Mouse (Mus musculus): ENCODE results near the gene Mcm2. TPM values are rescaled to one million over a fixed set of nuclear protein-coding genes. Genes with fewer than 3 reads are reported as not detected.

Gene Mcm2
- polyA plus RNA-seq, 1 experiment from 2014 or later, result 208 TPM

GRCm38 (mm10) chr6:88844901-88845565, 53.5 kb downstream of the Mcm2 start:
- Histone ChIP-seq H3K9ac (replicated peaks) (no peak overlapping the region), H3K4me2 (no peak overlapping the region), H3K9me3 (no peaks in the 10 kb centered on the region), H3K27ac (no peak overlapping the region), H3K36me3 (peaks cover 38% of the 10 kb centered on the region), H3K27me3 (no peaks in the 10 kb centered on the region), H3K4me3 (replicated peaks) (no peak overlapping the region), H3K4me1 (replicated peaks) (peaks cover 17% of the 10 kb centered on the region)
- ATAC-seq (ENCODE audit: insufficient number of reproducible peaks, insufficient read depth, low FRiP score, low TSS enrichment, low read depth), result no peak
- 86% methylated on average over 7 of the region's 7 CpGs for WGBS

DNA sequence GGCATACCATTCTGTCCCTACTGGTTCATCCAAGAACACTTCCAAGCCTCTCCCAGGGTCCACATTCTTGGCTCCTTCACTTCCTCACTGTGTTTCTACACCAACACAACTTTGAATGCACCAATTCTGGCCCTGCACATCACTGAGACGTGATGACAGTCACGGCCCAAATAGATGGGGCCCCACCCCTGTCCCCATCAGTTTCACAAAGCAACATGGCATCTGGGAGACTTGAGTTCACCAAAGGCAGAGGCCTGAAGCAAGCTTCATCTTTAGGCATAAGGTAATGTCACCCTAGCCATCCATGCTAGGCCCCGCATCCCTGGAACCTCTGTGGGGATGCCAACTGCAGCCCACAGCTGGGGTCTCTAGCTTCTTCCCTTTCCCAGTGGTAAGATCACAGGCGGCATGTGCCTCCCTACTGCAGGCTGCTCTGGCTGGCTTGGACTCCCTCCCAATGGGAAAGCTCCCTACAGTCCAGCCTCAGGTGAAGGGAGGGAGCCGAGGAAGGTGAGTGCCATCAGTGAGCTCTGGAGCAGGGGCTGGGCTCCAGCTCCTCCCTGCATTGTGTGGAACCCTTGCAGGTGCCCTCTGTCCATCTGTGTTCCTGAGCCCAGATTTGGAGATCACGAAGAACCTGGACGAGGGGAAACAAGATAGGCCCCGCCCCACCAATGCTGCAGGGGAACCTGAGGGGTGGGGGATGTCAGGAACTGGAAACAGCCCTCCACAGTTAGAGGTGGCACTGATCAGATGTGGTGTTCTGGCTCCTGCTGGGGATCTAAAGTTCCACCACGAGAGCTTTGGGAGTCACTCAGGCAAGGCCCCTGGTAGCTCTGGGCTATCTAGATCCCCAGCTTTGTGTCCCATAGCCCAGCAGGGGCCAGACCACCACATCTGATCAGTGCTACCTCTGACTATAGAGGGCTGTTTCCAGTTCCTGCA, 54.5 kb downstream of the Mcm2 start:
- Histone ChIP-seq H3K27me3 (no peaks in the 10 kb centered on the region), H3K4me1 (replicated peaks) (peaks cover 17% of the 10 kb centered on the region), H3K36me3 (peaks cover 36% of the 10 kb centered on the region), H3K9ac (replicated peaks) (no peak overlapping the region), H3K9me3 (no peaks in the 10 kb centered on the region), H3K4me2 (no peak overlapping the region), H3K4me3 (replicated peaks) (no peak overlapping the region), H3K27ac (no peak overlapping the region)
- no peak for ATAC-seq (ENCODE audit: insufficient number of reproducible peaks, insufficient read depth, low FRiP score, low TSS enrichment, low read depth)
- WGBS, result 74% methylated on average over 9 of the region's 9 CpGs

- ATAC-seq (ENCODE audit: insufficient number of reproducible peaks, insufficient read depth, low FRiP score, low TSS enrichment, low read depth), result no peak
- whole genome bisulfite sequencing, result 76% methylated on average over 7 of the region's 7 CpGs
- H3K4me1 ChIP-seq (replicated peaks), result peaks cover 17% of the 10 kb centered on the region
- peak overlapping the region; percentile 89; the same call in 1 of the 2 replicates for H3K27ac ChIP-seq
- peaks cover 36% of the 10 kb centered on the region for H3K36me3 ChIP-seq
- no peaks in the 10 kb centered on the region for H3K9me3 ChIP-seq
- peak overlapping the region; percentile 74 for H3K9ac ChIP-seq (replicated peaks)
- H3K4me3 ChIP-seq (replicated peaks), result peak overlapping the region; percentile 69
- peak overlapping the region; percentile 89 for H3K4me2 ChIP-seq
- H3K27me3 ChIP-seq, result no peaks in the 10 kb centered on the region
Observed at GRCm38 (mm10) chr6:88843241-88843640, 55.3 kb downstream of the Mcm2 start.

GRCm38 (mm10) chr6:88842731-88843151, 55.8 kb downstream of the Mcm2 start:
- Histone ChIP-seq H3K9ac (replicated peaks) (peak overlapping the region; percentile 74), H3K4me2 (peak overlapping the region; percentile 89), H3K27me3 (no peaks in the 10 kb centered on the region), H3K36me3 (peaks cover 37% of the 10 kb centered on the region), H3K4me3 (replicated peaks) (peak overlapping the region; percentile 69), H3K4me1 (replicated peaks) (peaks cover 17% of the 10 kb centered on the region), H3K27ac (peak overlapping the region; percentile 89), H3K9me3 (no peaks in the 10 kb centered on the region)
- WGBS, result under 1% methylated on average over 31 of the region's 32 CpGs
- ATAC-seq (ENCODE audit: insufficient number of reproducible peaks, insufficient read depth, low FRiP score, low TSS enrichment, low read depth), result no peak

DNA sequence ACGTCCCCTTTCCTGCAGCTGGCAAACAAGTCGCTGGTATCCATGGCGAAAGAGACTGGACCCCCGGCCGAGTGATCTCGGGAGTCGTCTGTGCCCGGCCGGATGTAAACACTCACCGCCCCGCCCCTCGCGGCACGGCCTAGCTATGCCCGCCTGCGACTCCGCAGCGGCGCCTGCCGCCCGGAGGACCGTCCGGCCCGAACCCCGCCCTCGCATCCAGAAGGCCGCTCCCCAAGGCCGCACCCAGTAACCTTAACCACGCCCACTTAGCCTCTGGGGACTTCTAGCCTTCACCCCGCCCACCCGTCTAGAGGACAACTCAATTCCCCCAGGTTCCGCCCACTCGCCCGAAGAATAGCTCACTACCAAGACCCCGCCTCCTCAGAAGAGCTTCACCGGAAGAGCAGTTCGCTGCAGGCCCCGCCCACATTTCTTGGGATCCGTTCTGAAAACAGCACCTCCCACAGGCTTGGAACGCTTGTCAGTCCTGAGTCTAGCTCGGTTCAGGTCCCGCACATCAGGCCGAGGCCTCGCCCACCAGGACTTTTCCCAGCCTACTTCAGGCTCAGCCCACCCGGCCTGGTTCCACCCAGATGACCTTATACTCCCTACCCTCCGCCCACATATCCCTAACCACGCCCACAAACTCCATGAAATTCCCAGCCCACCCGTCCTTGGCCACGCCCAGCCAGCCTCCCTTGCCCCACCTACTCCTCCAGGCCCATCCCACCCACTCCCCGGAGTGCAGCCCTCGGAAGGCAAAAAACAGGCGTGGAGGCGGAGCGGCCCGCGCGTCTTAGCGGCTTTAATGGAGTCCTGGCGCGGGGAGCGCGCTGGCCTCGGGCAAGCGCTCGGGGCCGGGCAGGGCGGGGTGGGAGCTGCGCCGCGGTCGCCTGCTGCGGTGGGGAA, 56.5 kb downstream of the Mcm2 start, which contains the start of gene Abtb1:
Gene Abtb1 (minus strand): TSS at position 204 of the 909 bp plus-strand sequence.
- no peaks in the 10 kb centered on the region for H3K9me3 ChIP-seq
- peak within 1 kb of the TSS; percentile 74 for H3K9ac ChIP-seq (replicated peaks)
- H3K4me2 ChIP-seq, result peak within 1 kb of the TSS; percentile 89
- peak within 1 kb of the TSS; percentile 69 for H3K4me3 ChIP-seq (replicated peaks)
- WGBS, result under 1% methylated on average over 66 of the region's 72 CpGs
- peak; percentile 99 for ATAC-seq (ENCODE audit: insufficient number of reproducible peaks, insufficient read depth, low FRiP score, low TSS enrichment, low read depth)
- no peaks in the 10 kb centered on the region for H3K27me3 ChIP-seq
- peaks cover 38% of the 10 kb centered on the region for H3K36me3 ChIP-seq
- peak within 1 kb of the TSS; percentile 89 for H3K27ac ChIP-seq
- H3K4me1 ChIP-seq (replicated peaks), result peaks cover 17% of the 10 kb centered on the region

- no peaks in the 10 kb centered on the region for H3K27me3 ChIP-seq
- WGBS, result 1% methylated on average over 21 of the region's 22 CpGs
- H3K36me3 ChIP-seq, result peaks cover 43% of the 10 kb centered on the region
- peak overlapping the region; percentile 89 for H3K27ac ChIP-seq
- peak; percentile 10; the same call in 1 of the 2 replicates for ATAC-seq (ENCODE audit: insufficient number of reproducible peaks, insufficient read depth, low FRiP score, low TSS enrichment, low read depth)
- H3K9ac ChIP-seq (replicated peaks), result peak overlapping the region; percentile 68
- H3K4me3 ChIP-seq (replicated peaks), result peak overlapping the region; percentile 69
- H3K4me2 ChIP-seq, result peak overlapping the region; percentile 89
- H3K4me1 ChIP-seq (replicated peaks), result peaks cover 17% of the 10 kb centered on the region
- H3K9me3 ChIP-seq, result no peaks in the 10 kb centered on the region
Observed at GRCm38 (mm10) chr6:88841514-88841780, 57.1 kb downstream of the Mcm2 start.

DNA sequence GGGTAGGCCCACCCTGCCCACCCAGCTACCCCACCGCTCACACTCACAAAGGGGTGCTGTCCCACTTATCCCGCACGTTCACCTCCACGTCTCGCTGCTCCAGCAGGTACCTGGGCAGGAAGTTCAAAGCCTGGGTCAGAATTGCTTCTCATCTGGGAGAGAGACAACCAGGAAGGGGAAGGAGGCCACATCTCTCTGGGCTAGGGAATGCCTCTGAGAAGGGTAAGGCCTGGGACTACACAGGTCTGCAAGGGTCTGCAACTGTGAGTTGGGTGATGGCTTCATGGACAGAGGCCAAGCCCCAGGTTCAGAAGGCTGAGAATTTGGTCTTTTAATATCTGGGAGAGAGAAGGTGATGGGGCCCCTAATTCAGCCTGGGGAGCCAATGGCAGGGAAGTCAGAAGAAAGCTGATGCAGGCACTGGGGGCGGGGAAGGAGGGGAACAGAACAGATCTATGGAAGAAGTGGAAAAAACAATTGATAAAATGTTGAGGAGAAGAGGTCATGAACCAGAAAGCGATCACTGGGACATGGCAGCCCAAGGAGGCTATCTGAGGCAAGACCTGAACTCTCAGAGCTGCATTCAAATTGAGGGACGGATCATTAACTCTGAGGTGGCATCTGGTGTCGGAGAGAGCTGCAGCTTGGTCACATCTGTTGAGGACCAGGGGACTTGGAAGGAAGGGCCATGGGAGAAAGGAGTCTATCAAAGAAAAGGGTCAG, 57.6 kb downstream of the Mcm2 start:
- peak overlapping the region; percentile 69 for H3K4me3 ChIP-seq (replicated peaks)
- H3K9ac ChIP-seq (replicated peaks), result peak overlapping the region; percentile 68
- 56% methylated on average over 9 of the region's 9 CpGs for WGBS
- peak overlapping the region; percentile 89 for H3K27ac ChIP-seq
- H3K9me3 ChIP-seq, result no peaks in the 10 kb centered on the region
- peaks cover 48% of the 10 kb centered on the region for H3K36me3 ChIP-seq
- H3K27me3 ChIP-seq, result no peaks in the 10 kb centered on the region
- peaks cover 17% of the 10 kb centered on the region for H3K4me1 ChIP-seq (replicated peaks)
- peak overlapping the region; percentile 89 for H3K4me2 ChIP-seq
- no peak for ATAC-seq (ENCODE audit: insufficient number of reproducible peaks, insufficient read depth, low FRiP score, low TSS enrichment, low read depth)

- no peak overlapping the region for H3K4me3 ChIP-seq (replicated peaks)
- H3K27me3 ChIP-seq, result no peaks in the 10 kb centered on the region
- peaks cover 17% of the 10 kb centered on the region for H3K4me1 ChIP-seq (replicated peaks)
- peaks cover 46% of the 10 kb centered on the region for H3K36me3 ChIP-seq
- H3K9me3 ChIP-seq, result no peaks in the 10 kb centered on the region
- no peak overlapping the region for H3K9ac ChIP-seq (replicated peaks)
- peak overlapping the region; percentile 89; the same call in 1 of the 2 replicates for H3K4me2 ChIP-seq
- ATAC-seq (ENCODE audit: insufficient number of reproducible peaks, insufficient read depth, low FRiP score, low TSS enrichment, low read depth), result no peak
- H3K27ac ChIP-seq, result no peak overlapping the region
- 78% methylated on average over 3 of the region's 3 CpGs for WGBS
Observed at GRCm38 (mm10) chr6:88840211-88840610, 58.4 kb downstream of the Mcm2 start.

DNA sequence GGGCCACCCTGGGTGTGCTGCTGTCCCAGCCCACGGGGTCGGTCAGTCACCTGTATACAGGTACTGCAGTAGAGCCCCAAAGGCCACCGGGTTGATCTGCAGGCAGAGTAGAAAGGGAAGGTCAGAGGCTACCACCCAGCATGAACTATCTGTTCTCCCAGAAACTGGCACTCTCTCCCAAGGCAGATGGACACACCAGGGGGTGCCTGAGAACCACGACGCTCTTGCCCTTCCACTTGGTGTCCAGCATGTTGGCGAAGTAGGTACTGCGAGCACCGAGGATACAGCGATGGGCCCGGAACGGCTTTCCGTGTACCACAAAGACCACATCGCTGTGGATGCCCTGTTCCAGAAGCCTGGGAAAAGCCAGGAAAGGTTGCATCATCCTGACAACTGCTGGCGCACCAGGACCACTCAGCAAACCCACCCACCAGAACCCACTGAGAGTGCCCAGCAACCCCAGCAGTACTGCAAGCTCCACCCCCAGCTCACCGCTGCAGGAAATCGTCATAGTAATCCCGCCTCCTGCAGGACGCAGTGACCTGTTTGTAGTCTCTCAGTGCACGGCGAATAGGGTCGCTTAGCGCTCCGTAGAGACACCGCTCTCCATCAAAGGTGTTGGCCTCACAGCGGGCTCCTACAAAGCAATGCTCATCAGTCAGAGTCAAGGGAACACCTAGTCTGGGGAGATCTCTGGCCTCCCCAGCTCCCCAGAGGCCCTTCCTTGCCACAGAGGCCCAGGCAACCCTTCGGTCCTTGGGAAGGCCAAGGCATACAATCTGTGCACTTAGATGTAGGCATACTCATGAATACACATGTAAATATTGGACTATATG, 59.2 kb downstream of the Mcm2 start:
- no peak for ATAC-seq (ENCODE audit: insufficient number of reproducible peaks, insufficient read depth, low FRiP score, low TSS enrichment, low read depth)
- peaks cover 17% of the 10 kb centered on the region for H3K4me1 ChIP-seq (replicated peaks)
- no peak overlapping the region for H3K9ac ChIP-seq (replicated peaks)
- H3K4me2 ChIP-seq, result no peak overlapping the region
- WGBS, result 82% methylated on average over 26 of the region's 26 CpGs
- H3K4me3 ChIP-seq (replicated peaks), result no peak overlapping the region
- peaks cover 41% of the 10 kb centered on the region for H3K36me3 ChIP-seq
- H3K27me3 ChIP-seq, result no peaks in the 10 kb centered on the region
- no peaks in the 10 kb centered on the region for H3K9me3 ChIP-seq
- no peak overlapping the region for H3K27ac ChIP-seq

- no peak for ATAC-seq (ENCODE audit: insufficient number of reproducible peaks, insufficient read depth, low FRiP score, low TSS enrichment, low read depth)
- Histone ChIP-seq H3K27ac (no peak overlapping the region), H3K9me3 (no peaks in the 10 kb centered on the region), H3K4me1 (replicated peaks) (peaks cover 17% of the 10 kb centered on the region), H3K4me2 (no peak overlapping the region), H3K9ac (replicated peaks) (no peak overlapping the region), H3K36me3 (peaks cover 41% of the 10 kb centered on the region), H3K4me3 (replicated peaks) (no peak overlapping the region), H3K27me3 (no peaks in the 10 kb centered on the region)
- WGBS, result 87% methylated on average over 10 of the region's 10 CpGs
Observed at GRCm38 (mm10) chr6:88838613-88839012, 60.0 kb downstream of the Mcm2 start.

Data from limb, embryonic 12.5 days (tissue).